Mouse (Mus musculus) liver, embryonic 13.5 days (tissue): Measurements from ENCODE around the gene Akna. TPM values are rescaled to one million over a fixed set of nuclear protein-coding genes. Genes with fewer than 3 reads are reported as not detected.
A peak's percentile ranks its signal among the peaks of the same experiment; 100 is the strongest.

ENCODE experiments used
- ATAC-seq: fragments of 200-750 bp; cut with Nextera tagmentation; 2 replicates; pipeline ENCODE4 v1.8.0; 2017; ENCODE audit warnings: low read depth, mild to moderate bottlenecking, moderate number of reproducible peaks, moderate library complexity
- DNase-seq: peaks from one replicate; pipeline ENCODE4 v3.0.0; 2022
- H3K27ac ChIP-seq: fragments of 300-500 bp; sonication (generic); 2 replicates; pipeline ENCODE4 v1.5.1; 2015; ENCODE audit warnings: moderate library complexity, mild to moderate bottlenecking, inconsistent platforms
- H3K27me3 ChIP-seq: fragments of 300-500 bp; sonication (generic); 2 replicates; pipeline ENCODE4 v1.6.1; 2015; ENCODE audit warnings: mild to moderate bottlenecking, inconsistent platforms
- H3K36me3 ChIP-seq: fragments of 300-500 bp; sonication (generic); 2 replicates; pipeline ENCODE4 v1.6.1; 2015; ENCODE audit warnings: mild to moderate bottlenecking, inconsistent platforms
- H3K4me1 ChIP-seq: fragments of 300-500 bp; sonication (generic); replicated peaks from 2 replicates; pipeline ENCODE4 v1.6.1; 2015; ENCODE audit warnings: inconsistent platforms
- H3K4me2 ChIP-seq: fragments of 300-500 bp; sonication (generic); 2 replicates; pipeline ENCODE4 v1.6.1; 2015; ENCODE audit warnings: inconsistent platforms, mild to moderate bottlenecking, moderate library complexity
- H3K4me3 ChIP-seq: fragments of 300-500 bp; sonication (generic); replicated peaks from 2 replicates; pipeline ENCODE4 v1.5.1; 2015; ENCODE audit warnings: mild to moderate bottlenecking, inconsistent platforms
- H3K9ac ChIP-seq: fragments of 300-500 bp; sonication (generic); 2 replicates; pipeline ENCODE4 v1.6.1; 2015; ENCODE audit warnings: mild to moderate bottlenecking, inconsistent platforms
- H3K9me3 ChIP-seq: fragments of 300-500 bp; sonication (generic); replicated peaks from 2 replicates; pipeline ENCODE4 v1.6.1; 2016; ENCODE audit warnings: inconsistent platforms
- WGBS: fragments of 180-500 bp; shearing (Covaris S2); methylation state at CpG from one replicate; pipeline ENCODE4 v1.1.7; 2015; ENCODE audit not compliant: insufficient replicate concordance; 5-methylcytosine and 5-hydroxymethylcytosine counted together
- polyA plus RNA-seq: library from polyadenylated mRNA; unstranded; fragments of >200 nt; fragmentation: Nextera tagmentation; extraction: Ambion mirVana; gene quantifications from 2 replicates; pipeline ENCODE4 v1.2.1, GENCODE M21; 2015

The Akna gene
- polyA plus RNA-seq, 1 experiment from 2014 or later = 3.0 TPM

DNA sequence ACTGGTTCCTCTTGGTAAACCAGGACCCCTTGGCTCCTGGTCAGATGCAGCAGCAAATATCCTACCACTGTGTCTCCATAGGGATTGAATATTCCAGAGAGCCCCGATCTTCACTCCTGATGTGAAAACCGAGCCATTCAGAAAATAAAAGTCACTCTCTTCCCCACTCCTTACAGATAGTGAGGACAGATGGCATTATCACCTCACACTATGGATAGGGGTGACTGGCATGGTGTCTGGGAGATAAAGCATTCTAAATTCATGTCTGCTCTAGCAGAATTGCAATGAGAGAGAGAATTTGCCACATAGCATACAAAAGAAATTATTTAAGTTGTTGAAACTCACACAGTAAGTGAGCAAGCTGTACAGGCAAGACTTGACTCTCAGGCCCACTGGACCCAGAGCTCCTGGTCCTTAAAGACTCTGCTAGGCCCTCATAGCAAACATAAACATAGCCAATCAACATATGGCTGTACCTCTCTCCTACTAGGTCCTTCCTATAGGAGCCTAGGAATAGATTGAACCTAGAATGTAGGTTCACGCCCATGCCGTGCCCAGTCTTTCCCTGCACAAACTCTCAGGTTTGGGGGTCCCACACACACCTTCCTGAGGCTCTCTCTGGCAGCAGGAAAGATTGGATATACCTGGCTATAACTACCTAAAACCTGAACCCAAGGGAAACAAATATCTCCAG, 20.3 kb downstream of the Akna start:
- Histone ChIP-seq H3K4me3 (no peak overlapping the region), H3K36me3 (peaks cover 44% of the 10 kb centered on the region), H3K27me3 (no peaks in the 10 kb centered on the region), H3K9me3 (no peaks in the 10 kb centered on the region), H3K4me1 (peaks cover 61% of the 10 kb centered on the region), H3K9ac (peak overlapping the region; percentile 61), H3K4me2 (peak overlapping the region; percentile 59), H3K27ac (peak overlapping the region; percentile 86)
- 45% methylated on average over 4 of the region's 4 CpGs for WGBS
- DNase-seq (peak; percentile 49), ATAC-seq (peak; percentile 85)

DNA sequence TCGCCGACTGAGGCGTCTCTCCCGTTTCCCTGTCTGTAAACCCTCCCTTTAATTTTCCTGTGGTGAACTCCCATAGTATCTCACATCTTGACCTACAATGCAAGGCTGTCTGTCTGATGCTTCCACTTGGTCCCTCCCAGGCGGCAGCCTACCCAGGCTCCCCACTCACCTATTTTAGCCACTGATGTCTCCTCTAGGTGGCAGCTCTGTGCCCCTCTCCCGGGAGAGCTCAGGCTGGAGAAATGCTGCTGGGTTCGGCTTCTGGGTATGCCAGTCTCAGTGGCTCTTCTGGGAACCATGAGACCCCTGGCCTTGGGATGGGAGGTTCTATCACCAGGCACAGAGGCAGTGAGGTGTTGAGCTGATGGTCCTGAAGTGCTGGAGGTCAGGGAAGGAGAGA, 25.7 kb downstream of the Akna start:
- no peak overlapping the region for H3K4me2 ChIP-seq

GRCm38 (mm10) chr4:63375367-63375766, 27.8 kb downstream of the Akna start:
- H3K4me3 ChIP-seq = no peak overlapping the region
- H3K36me3 ChIP-seq = peaks cover 52% of the 10 kb centered on the region
- H3K27ac ChIP-seq = peak overlapping the region; percentile 99
- WGBS = 77% methylated on average over 1 of the region's 1 CpGs
- H3K27me3 ChIP-seq = no peaks in the 10 kb centered on the region
- DNase-seq (no peak), ATAC-seq (no peak)
- H3K9ac ChIP-seq = peak overlapping the region; percentile 64
- H3K4me1 ChIP-seq = peaks cover 67% of the 10 kb centered on the region
- no peaks in the 10 kb centered on the region for H3K9me3 ChIP-seq
- peak overlapping the region; percentile 60 for H3K4me2 ChIP-seq

More for the DNA sequence above, 25.7 kb downstream of the Akna start:
- peaks cover 75% of the 10 kb centered on the region for H3K4me1 ChIP-seq
- H3K4me3 ChIP-seq = no peak overlapping the region
- DNase-seq = no peak
- H3K9ac ChIP-seq = no peak overlapping the region
- H3K36me3 ChIP-seq = peaks cover 66% of the 10 kb centered on the region
- no peaks in the 10 kb centered on the region for H3K9me3 ChIP-seq
- no peaks in the 10 kb centered on the region for H3K27me3 ChIP-seq
- ATAC-seq = no peak
- 70% methylated on average over 7 of the region's 7 CpGs for WGBS
- H3K27ac ChIP-seq = peak overlapping the region; percentile 99; the same call in 1 of the 2 replicates

GRCm38 (mm10) chr4:63374331-63374730, 28.8 kb downstream of the Akna start:
- H3K27ac ChIP-seq = peak overlapping the region; percentile 99
- WGBS = 25% methylated on average over 12 of the region's 12 CpGs
- ATAC-seq (peak; percentile 93), DNase-seq (peak; percentile 86)
- peak overlapping the region; percentile 64 for H3K9ac ChIP-seq
- H3K9me3 ChIP-seq = no peaks in the 10 kb centered on the region
- H3K36me3 ChIP-seq = peaks cover 46% of the 10 kb centered on the region
- H3K4me2 ChIP-seq = peak overlapping the region; percentile 60
- H3K27me3 ChIP-seq = no peaks in the 10 kb centered on the region
- peaks cover 67% of the 10 kb centered on the region for H3K4me1 ChIP-seq
- H3K4me3 ChIP-seq = peak overlapping the region; percentile 14; the same call in 1 of the 2 replicates

DNA sequence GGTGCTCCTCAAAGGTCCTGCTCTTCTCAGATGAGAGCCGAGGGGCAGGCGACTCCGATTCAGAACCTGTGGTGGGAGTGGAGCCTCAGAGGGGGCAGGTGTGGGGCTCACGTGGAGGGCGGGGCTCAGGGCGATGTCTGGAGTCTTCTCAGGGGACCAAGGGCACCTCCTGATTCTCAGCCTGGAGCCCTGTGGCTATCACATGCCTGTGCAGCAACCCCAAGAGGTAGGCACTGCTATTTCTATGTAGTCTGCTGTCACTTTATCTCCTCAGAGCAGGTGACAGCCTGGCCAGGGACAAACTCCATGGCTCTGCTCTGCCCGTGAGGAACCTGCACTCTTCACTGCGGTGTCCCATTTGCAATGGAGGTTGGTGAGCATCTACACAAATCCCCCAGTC, 29.8 kb downstream of the Akna start:
- WGBS = 45% methylated on average over 8 of the region's 8 CpGs
- ATAC-seq (peak; percentile 72), DNase-seq (peak; percentile 30)
- Histone ChIP-seq H3K9me3 (no peaks in the 10 kb centered on the region), H3K9ac (peak overlapping the region; percentile 64; the same call in 1 of the 2 replicates), H3K27ac (peak overlapping the region; percentile 99), H3K36me3 (peaks cover 37% of the 10 kb centered on the region), H3K27me3 (no peaks in the 10 kb centered on the region), H3K4me2 (peak overlapping the region; percentile 60), H3K4me1 (peaks cover 63% of the 10 kb centered on the region), H3K4me3 (peak overlapping the region; percentile 14; the same call in 1 of the 2 replicates)

- Histone ChIP-seq H3K4me1 (peaks cover 54% of the 10 kb centered on the region), H3K36me3 (peaks cover 29% of the 10 kb centered on the region), H3K4me2 (no peak overlapping the region), H3K9ac (no peak overlapping the region), H3K9me3 (no peaks in the 10 kb centered on the region), H3K4me3 (no peak overlapping the region), H3K27me3 (no peaks in the 10 kb centered on the region), H3K27ac (peak overlapping the region; percentile 99)
- DNase-seq (no peak), ATAC-seq (no peak)
- WGBS = 29% methylated on average over 3 of the region's 3 CpGs
These were observed 31.3 kb downstream of the Akna start for GRCm38 (mm10) chr4:63371890-63372289.

- 73% methylated on average over 7 of the region's 7 CpGs for WGBS
- H3K4me1 ChIP-seq = peaks cover 44% of the 10 kb centered on the region
- H3K4me3 ChIP-seq = no peak overlapping the region
- no peak overlapping the region for H3K4me2 ChIP-seq
- DNase-seq (no peak), ATAC-seq (no peak)
- H3K27ac ChIP-seq = 0 out of 2 replicates have a peak overlapping the region, but pooled peaks have one; percentile 7
- no peaks in the 10 kb centered on the region for H3K9me3 ChIP-seq
- H3K36me3 ChIP-seq = peaks cover 23% of the 10 kb centered on the region
- no peaks in the 10 kb centered on the region for H3K27me3 ChIP-seq
- H3K9ac ChIP-seq = no peak overlapping the region
These were observed 32.3 kb downstream of the Akna start for GRCm38 (mm10) chr4:63370897-63371296.

DNA sequence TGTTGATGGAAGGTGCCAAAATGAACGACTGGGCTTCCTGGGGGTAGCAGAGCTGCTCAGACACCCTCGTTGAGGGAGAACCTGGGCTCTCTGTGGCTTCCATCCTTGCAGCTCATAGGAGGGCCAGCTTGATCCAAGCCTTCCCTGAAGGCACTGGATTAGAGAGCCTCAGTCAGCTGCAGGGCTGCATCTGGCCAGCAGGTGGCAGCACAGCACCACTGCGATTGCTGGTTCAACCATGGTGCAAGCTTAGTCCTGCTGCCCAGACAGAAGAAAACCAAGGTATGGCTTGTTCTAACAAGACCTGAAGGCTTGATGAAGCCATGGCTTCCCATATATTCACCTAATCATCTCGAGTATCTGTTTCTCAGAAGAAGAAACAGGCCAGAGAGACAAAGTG, 34.6 kb downstream of the Akna start:
- Histone ChIP-seq H3K4me3 (no peak overlapping the region), H3K9ac (no peak overlapping the region), H3K27ac (no peak overlapping the region), H3K36me3 (peaks cover 23% of the 10 kb centered on the region), H3K4me2 (no peak overlapping the region), H3K27me3 (no peaks in the 10 kb centered on the region), H3K4me1 (peaks cover 21% of the 10 kb centered on the region), H3K9me3 (no peaks in the 10 kb centered on the region)
- DNase-seq (peak; percentile 64), ATAC-seq (0 out of 2 replicates have a peak, but pooled peaks have one; percentile 10)
- 4% methylated on average over 4 of the region's 4 CpGs for WGBS

DNA sequence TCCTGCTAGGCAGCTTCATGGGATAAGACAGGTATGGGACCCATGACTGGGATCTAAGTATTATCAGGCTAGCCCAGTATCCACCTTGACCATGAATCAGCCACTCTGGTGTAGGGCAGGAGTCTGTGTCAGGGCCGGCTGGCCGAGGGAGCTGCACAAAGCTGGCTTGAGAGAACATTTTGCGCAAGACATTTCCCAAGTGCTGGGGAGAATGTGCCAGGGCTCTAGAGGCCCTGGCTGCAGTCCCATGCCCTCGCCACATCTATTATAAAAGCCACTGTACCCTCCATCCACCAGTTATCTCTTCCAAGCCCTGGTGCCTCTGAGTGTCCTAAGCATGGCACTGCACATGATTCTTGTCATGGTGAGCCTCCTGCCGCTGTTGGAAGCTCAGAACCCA, 41.0 kb downstream of the Akna start, which contains the start of gene Orm2:
Orm2 (plus strand) TSS at position 300 of the 400 bp plus-strand sequence.
- Histone ChIP-seq H3K4me3 (no peak within 1 kb of the TSS), H3K27me3 (no peaks in the 10 kb centered on the region), H3K9me3 (no peaks in the 10 kb centered on the region), H3K4me1 (no peaks in the 10 kb centered on the region; the same call in 1 of the 2 replicates), H3K36me3 (no peaks in the 10 kb centered on the region), H3K9ac (no peak within 1 kb of the TSS), H3K4me2 (no peak within 1 kb of the TSS), H3K27ac (no peak within 1 kb of the TSS)
- WGBS = 67% methylated on average over 5 of the region's 5 CpGs
- no peak for DNase-seq
- no peak for ATAC-seq

GRCm38 (mm10) chr4:63359861-63360260, 43.3 kb downstream of the Akna start:
- no peak overlapping the region for H3K27ac ChIP-seq
- DNase-seq = no peak
- 71% methylated on average over 6 of the region's 6 CpGs for WGBS
- H3K9ac ChIP-seq = no peak overlapping the region
- no peaks in the 10 kb centered on the region for H3K9me3 ChIP-seq
- no peak overlapping the region for H3K4me2 ChIP-seq
- H3K4me1 ChIP-seq = peaks cover 6% of the 10 kb centered on the region; the same call in 1 of the 2 replicates
- H3K27me3 ChIP-seq = no peaks in the 10 kb centered on the region
- peak; percentile 28; the same call in 1 of the 2 replicates for ATAC-seq
- H3K4me3 ChIP-seq = no peak overlapping the region
- H3K36me3 ChIP-seq = no peaks in the 10 kb centered on the region

DNA sequence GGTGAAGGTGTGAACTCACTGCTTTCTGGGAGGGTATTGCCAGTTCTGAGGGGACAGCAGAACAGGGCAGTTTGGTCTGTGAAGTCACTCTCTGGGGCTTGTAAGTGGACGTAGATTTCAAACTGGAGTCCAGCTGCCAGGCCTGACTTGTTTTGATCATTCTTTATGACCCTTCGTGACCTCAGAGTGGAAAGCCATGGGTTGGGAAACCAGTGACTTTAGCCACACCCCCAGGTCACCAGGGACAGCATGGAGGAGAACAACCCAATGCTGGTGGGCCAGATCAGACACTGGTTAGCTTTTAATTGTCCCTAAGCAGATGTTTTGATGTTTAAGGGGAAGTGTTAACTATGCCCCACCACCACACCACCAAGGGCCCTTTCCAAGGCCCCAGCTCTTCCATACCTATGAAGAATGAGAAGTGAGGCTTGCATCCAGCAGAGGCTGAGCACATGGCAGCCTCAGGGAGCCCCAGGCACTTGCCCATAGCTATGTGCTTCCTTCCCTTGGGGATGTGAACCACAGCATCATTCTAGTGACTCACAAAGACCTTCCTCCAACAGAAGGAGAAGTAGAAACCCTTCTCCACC, 46.1 kb downstream of the Akna start:
- no peak overlapping the region for H3K4me3 ChIP-seq
- H3K4me2 ChIP-seq = no peak overlapping the region
- peaks cover 6% of the 10 kb centered on the region; the same call in 1 of the 2 replicates for H3K4me1 ChIP-seq
- no peak for DNase-seq
- H3K9ac ChIP-seq = no peak overlapping the region
- no peak overlapping the region for H3K27ac ChIP-seq
- peak; percentile 27; the same call in 1 of the 2 replicates for ATAC-seq
- H3K36me3 ChIP-seq = no peaks in the 10 kb centered on the region
- no peaks in the 10 kb centered on the region for H3K27me3 ChIP-seq
- H3K9me3 ChIP-seq = no peaks in the 10 kb centered on the region
- 44% methylated on average over 2 of the region's 2 CpGs for WGBS
